Mouse (Mus musculus): Measurements from ENCODE around the gene Ctrl.

GRCm38 (mm10) chr8:105969367-105969766, 35.7 kb upstream of the Ctrl start:
- TF ChIP-seq CTCF (IDR thresholded peaks at IDR 0.05; ENCODE audit: low read depth) (no peak), EP300 (optimal IDR thresholded peaks at IDR 0.05) (no peak)

Measured in stomach, postnatal 0 days (tissue).